Mouse (Mus musculus): ENCODE measurements around the gene Awat1. TPM values are rescaled to one million over a fixed set of nuclear protein-coding genes. Genes with fewer than 3 reads are reported as not detected.

The Awat1 gene
- not detected in 2 replicates for polyA plus RNA-seq (2012; rRNA removed; ENCODE audit: low replicate concordance)

DNA sequence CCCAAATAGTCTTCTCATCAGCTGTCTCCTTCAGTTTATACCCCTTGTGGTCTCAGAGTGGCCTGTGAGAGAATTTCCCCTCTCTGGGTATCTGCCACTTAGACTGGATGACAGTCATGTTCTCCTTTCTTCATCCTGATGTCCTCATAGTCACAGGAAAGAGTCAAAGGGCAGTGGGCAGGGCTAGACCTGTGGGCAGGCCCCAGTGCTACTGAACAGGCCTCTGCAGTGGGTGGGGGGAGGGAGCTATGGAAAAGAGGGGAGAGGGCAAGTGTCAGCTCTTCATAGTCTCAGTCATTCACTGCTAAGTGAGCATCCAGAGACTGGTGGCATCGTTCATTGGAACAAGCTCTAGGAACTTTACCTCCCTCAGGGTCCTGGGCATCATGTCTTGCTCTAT, at the start of gene Awat1:
Gene Awat1, plus strand, starts transcription at position 301 of the 400 bp plus-strand sequence.

DNA sequence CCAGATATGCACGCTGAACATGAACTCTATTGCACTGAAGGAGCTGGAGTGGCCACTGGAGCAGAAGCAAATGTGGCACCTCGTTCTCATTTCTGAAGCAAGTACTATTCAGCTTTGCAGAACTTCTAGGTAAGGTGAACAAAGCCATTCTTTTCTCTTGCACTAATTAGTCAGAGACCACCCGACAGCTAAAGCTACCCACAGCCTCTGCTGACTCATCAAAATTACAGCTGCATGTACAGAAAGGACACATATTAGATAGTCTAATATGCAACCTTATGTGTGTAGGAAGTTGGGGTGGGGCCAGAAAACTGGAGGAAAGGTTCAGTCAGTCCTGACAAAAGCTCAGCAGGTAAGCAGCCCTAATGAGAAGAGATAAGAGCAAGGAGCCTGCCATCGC, 47.6 kb upstream of the Awat1 start, which contains the start of gene Dgat2l6:
Gene Dgat2l6, plus strand, starts transcription at position 368 of the 400 bp plus-strand sequence.

DNA sequence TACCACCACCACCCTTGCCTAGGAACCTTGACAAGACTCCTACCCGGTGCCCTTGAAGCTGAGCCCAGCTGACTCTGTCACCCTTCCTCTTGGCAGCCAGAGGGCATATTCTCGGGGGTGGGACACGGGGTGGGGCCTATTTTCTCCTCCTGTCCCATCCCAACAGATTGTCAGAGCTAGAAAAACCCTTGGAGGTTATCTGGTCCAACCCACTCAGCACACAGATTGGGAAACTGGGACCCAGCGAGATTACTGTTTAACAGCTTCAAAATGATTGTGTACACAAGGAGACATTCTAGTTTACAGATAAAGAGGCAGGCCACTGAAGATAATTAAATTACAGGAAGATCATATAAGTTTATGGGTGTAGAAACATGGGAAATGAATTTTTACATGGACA, 22.7 kb downstream of the Awat1 start, which contains the start of gene P2ry4:
Gene P2ry4, minus strand, starts transcription at position 79 of the 400 bp plus-strand sequence.

DNA sequence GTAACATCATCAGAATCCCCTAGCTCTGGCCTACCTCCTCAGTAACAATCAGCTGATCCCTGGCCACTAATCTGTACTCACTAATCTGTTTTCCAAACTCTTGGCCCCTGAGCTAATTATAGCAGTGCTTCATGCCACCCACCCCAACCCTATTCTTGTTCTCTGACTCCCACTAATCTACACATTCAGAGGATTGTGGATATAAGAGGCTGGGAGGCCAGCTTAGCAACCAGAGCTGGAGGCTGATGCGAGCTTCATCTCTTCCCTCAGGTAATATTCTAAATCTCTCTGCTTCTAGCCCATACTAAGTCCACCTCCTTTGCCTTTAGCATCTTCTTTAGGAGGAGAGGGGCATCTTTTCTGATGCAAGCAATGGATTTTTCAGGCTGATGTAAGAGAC, 33.3 kb downstream of the Awat1 start, which contains the start of gene Arr3:
Gene Arr3, plus strand, starts transcription at position 184 of the 400 bp plus-strand sequence.

DNA sequence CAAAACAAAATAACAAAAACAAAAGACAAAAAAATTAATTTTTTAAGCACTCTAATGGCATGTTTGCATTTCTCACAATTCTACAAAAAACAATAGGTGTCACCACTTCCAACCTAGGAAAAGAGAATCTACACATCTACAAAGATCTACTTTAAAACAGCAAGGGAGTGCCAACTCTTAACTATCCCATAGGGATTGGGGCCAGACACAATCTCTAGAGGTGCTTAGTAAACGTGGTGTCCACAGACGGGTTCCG, 53.4 kb downstream of the Awat1 start, which contains the start of gene Kif4:
Gene Kif4, plus strand, starts transcription at position 192 of the 256 bp plus-strand sequence.

DNA sequence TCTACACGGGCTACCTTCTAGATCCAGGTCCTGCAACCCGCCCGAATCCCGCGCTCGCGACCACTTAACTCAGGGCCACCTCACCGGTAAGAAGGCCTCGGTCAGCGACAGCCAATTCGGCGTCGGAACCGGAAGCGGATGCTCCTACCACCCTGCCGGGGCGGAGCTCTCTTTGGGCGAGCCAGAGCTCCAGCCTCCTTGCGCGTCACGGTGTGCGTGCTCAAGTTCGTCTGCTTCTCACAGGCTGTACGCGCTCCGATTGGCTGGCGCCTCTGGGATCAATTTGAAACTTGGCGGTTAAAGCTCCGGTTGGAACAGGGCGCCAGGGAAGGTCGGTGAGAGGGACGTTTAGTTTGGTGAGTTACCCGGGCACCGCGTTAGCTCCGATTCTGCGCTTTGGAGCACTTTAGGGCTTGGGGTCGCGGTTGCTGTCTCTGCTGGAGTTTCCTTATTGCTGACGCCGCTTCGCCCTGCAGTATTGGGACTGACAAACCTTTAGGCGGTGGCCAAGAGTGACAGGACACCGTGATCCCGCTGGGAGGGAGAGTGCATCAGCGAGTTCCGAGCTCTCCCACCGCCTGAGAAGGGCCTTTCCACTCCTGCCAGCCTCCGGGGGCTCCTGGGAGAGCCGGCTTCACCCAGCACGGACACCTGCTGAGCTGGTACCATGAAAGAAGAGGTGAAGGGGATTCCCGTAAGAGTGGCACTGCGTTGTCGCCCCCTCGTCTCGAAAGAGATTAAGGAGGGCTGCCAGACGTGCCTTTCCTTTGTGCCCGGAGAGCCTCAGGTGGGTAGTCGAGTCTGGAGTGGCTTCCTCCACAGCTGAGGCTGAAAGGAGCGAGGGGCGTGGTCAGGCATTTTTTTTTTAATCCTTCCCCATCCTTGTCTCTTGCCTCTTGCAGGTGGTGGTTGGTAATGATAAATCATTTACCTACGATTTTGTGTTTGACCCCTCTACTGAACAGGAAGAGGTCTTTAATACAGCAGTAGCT, 54.0 kb downstream of the Awat1 start, which contains the start of gene Pdzd11:
Gene Pdzd11, minus strand, starts transcription at position 767 of the 992 bp plus-strand sequence.

Other genes starting within 250 kb of the Awat1 start
- not detected in 2 replicates for gene Otud6a, start 143.2 kb upstream of the Awat1 start, polyA plus RNA-seq (2012; rRNA removed; ENCODE audit: low replicate concordance)
- 0.37 and 0.80 TPM in 2 replicates for gene Awat2, start 129.5 kb upstream of the Awat1 start, polyA plus RNA-seq (2012; rRNA removed; ENCODE audit: low replicate concordance)
- 28.2 and 37.8 TPM in 2 replicates for gene Igbp1, start 78.0 kb upstream of the Awat1 start, polyA plus RNA-seq (2012; rRNA removed; ENCODE audit: low replicate concordance)
- gene Dgat2l6, start 47.4 kb upstream of the Awat1 start, polyA plus RNA-seq (2012; rRNA removed; ENCODE audit: low replicate concordance): not detected in 2 replicates
- 0.03 TPM in 1 of 2 replicates, not detected in the other for gene P2ry4, start 22.6 kb downstream of the Awat1 start, polyA plus RNA-seq (2012; rRNA removed; ENCODE audit: low replicate concordance)
- gene Arr3, start 33.2 kb downstream of the Awat1 start, polyA plus RNA-seq (2012; rRNA removed; ENCODE audit: low replicate concordance): not detected in 2 replicates
- 0.20 and 1.6 TPM in 2 replicates for gene Kif4, start 53.5 kb downstream of the Awat1 start, polyA plus RNA-seq (2012; rRNA removed; ENCODE audit: low replicate concordance)
- 29.2 and 40.1 TPM in 2 replicates for gene Pdzd11, start 54.3 kb downstream of the Awat1 start, polyA plus RNA-seq (2012; rRNA removed; ENCODE audit: low replicate concordance)
- gene Gdpd2, start 157.6 kb downstream of the Awat1 start, polyA plus RNA-seq (2012; rRNA removed; ENCODE audit: low replicate concordance): 0.16 and 1.5 TPM in 2 replicates
- gene Dlg3, start 195.5 kb downstream of the Awat1 start, polyA plus RNA-seq (2012; rRNA removed; ENCODE audit: low replicate concordance): 4.0 and 23.6 TPM in 2 replicates